Mouse (Mus musculus): ENCODE measurements around the gene Gars.

The Gars gene

GRCm38 (mm10) chr6:55093431-55094146 is 55.8 kb downstream of the Gars start:
- DNase-seq (ENCODE audit: low spot score in 2 of 2) = no peak

GRCm38 (mm10) chr6:55098030-55098429 is 60.2 kb downstream of the Gars start:
- DNase-seq (ENCODE audit: low spot score in 2 of 2) = no peak

GRCm38 (mm10) chr6:55098603-55099002 is 60.8 kb downstream of the Gars start:
- no peak for DNase-seq (ENCODE audit: low spot score in 2 of 2)

GRCm38 (mm10) chr6:55108358-55108757 is 70.6 kb downstream of the Gars start:
- peak in 1 of 2 experiments; percentile 12 for DNase-seq (ENCODE audit: low spot score in 2 of 2)

- DNase-seq (ENCODE audit: low spot score in 2 of 2) = peak in 1 of 2 experiments; percentile 6
These were observed 79.7 kb downstream of the Gars start for GRCm38 (mm10) chr6:55117325-55118109.

GRCm38 (mm10) chr6:55123056-55123455 is 85.2 kb downstream of the Gars start:
- peak in 1 of 2 experiments; percentile 20 for DNase-seq (ENCODE audit: low spot score in 2 of 2)

- no peak for DNase-seq (ENCODE audit: low spot score in 2 of 2)
These were observed 88.8 kb downstream of the Gars start for GRCm38 (mm10) chr6:55126576-55126975.

- DNase-seq (ENCODE audit: low spot score in 2 of 2) = no peak
These were observed 90.6 kb downstream of the Gars start for GRCm38 (mm10) chr6:55128391-55128790.
